Mouse (Mus musculus) liver, embryonic 16.5 days (tissue): ENCODE results near the gene Sema3a. TPM values are rescaled to one million over a fixed set of nuclear protein-coding genes. Genes with fewer than 3 reads are reported as not detected.
"Not testable (repeated sequence)": the region's sequence is repeated elsewhere in the genome, so short reads cannot be mapped to it uniquely, and the experiment has no call there.

Experiments
- ATAC-seq: fragments of 200-750 bp; cut with Nextera tagmentation; 2 replicates; pipeline ENCODE4 v1.8.0; 2017; ENCODE audit warnings: low read depth, mild to moderate bottlenecking, moderate number of reproducible peaks, moderate library complexity
- H3K27ac ChIP-seq: fragments of 300-500 bp; sonication (generic); 2 replicates; pipeline ENCODE4 v1.5.1; 2014; ENCODE audit warnings: mild to moderate bottlenecking, low read length
- H3K27me3 ChIP-seq: fragments of 300-500 bp; sonication (generic); 2 replicates; pipeline ENCODE4 v1.6.1; 2014; ENCODE audit warnings: low read depth, low read length, mixed read lengths; ENCODE audit not compliant: control insufficient read depth, insufficient read depth
- H3K36me3 ChIP-seq: fragments of 300-500 bp; sonication (generic); 2 replicates; pipeline ENCODE4 v1.6.1; 2014; ENCODE audit warnings: mild to moderate bottlenecking; ENCODE audit not compliant: control insufficient read depth, insufficient read depth
- H3K4me1 ChIP-seq: fragments of 300-500 bp; sonication (generic); 2 replicates; pipeline ENCODE4 v1.6.1; 2014; ENCODE audit warnings: low read depth, low read length, mixed read lengths; ENCODE audit not compliant: control insufficient read depth
- H3K4me2 ChIP-seq: fragments of 300-500 bp; sonication (generic); 2 replicates; pipeline ENCODE4 v1.6.1; 2014; ENCODE audit warnings: low read depth, low read length, mixed read lengths
- H3K4me3 ChIP-seq: fragments of 300-500 bp; sonication (generic); 2 replicates; pipeline ENCODE4 v1.5.1; 2014; ENCODE audit warnings: low read depth, mild to moderate bottlenecking, low read length
- H3K9ac ChIP-seq: fragments of 300-500 bp; sonication (generic); 2 replicates; pipeline ENCODE4 v1.6.1; 2014; ENCODE audit warnings: low read depth, low read length
- H3K9me3 ChIP-seq: fragments of 300-500 bp; sonication (generic); replicated peaks from 2 replicates; pipeline ENCODE4 v1.6.1; 2016; ENCODE audit warnings: low read length; ENCODE audit not compliant: control insufficient read depth
- WGBS: fragments of 180-500 bp; shearing (Covaris S2); extraction: QIAGEN DNeasy Blood & Tissue Kit; methylation state at CpG from one replicate; pipeline ENCODE4 v1.1.7; 2014; ENCODE audit not compliant: insufficient replicate concordance; 5-methylcytosine and 5-hydroxymethylcytosine counted together
- polyA plus RNA-seq: library from polyadenylated mRNA; unstranded; fragments of >200 nt; fragmentation: Nextera tagmentation; extraction: Ambion mirVana; gene quantifications from 2 replicates; pipeline ENCODE4 v1.2.1, GENCODE M21; 2015

The Sema3a gene
- polyA plus RNA-seq, 1 experiment from 2014 or later: 1.1 TPM

DNA sequence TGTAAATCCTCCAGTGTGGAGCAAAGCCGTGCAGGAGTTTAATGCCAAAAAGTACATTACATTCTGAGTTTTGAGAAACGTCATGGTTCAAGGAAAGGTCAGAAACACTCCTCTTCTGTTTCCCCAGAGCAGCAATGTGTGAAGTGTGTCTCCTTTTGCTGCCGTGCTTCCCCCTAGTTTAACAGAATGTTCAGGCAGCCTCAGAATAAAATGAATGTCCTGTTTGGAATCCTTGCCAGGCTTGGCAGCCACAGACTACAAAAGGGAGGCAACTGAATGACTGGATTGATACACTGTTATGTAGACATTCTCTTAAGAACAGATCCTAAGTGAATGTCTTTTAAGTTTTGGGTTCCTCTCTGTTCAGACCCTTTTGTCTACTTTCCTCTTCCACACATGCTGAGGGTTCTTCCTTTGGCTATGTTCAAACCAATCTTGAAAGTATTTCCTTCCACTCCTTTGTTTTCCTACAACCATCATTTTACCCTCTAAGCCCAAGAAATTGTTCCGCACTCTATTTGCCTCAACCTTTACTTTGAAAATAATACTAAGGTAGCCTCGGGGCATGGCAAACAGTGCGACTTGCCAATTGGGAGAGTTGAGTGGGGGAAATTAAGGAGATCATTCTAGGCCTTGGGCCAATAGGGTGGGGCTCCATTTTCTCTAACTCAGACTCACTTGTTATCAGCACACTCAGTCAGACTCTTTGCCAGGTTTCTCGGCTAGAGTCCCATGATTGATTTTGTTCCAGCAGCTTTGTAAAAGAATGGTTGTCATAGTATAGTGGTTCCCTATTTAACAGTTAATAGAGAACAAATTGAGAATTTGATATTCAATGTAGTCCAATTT is 345.1 kb downstream of the Sema3a start:
- Histone ChIP-seq H3K4me1 (no peaks in the 10 kb centered on the region), H3K36me3 (no peaks in the 10 kb centered on the region), H3K4me3 (no peak overlapping the region), H3K4me2 (no peak overlapping the region), H3K9me3 (no peaks in the 10 kb centered on the region), H3K27ac (no peak overlapping the region), H3K27me3 (no peaks in the 10 kb centered on the region), H3K9ac (no peak overlapping the region)
- WGBS: 66% methylated on average over 7 of the region's 7 CpGs
- no peak for ATAC-seq

GRCm38 (mm10) chr5:13477653-13478052 is 352.4 kb downstream of the Sema3a start:
- Histone ChIP-seq H3K27me3 (no peaks in the 10 kb centered on the region), H3K36me3 (no peaks in the 10 kb centered on the region), H3K4me1 (no peaks in the 10 kb centered on the region), H3K9me3 (no peaks in the 10 kb centered on the region), H3K27ac (no peak overlapping the region), H3K4me3 (no peak overlapping the region), H3K9ac (no peak overlapping the region), H3K4me2 (no peak overlapping the region)
- no peak for ATAC-seq
- 48% methylated on average over 1 of the region's 1 CpGs for WGBS

GRCm38 (mm10) chr5:13488671-13489070 is 363.5 kb downstream of the Sema3a start:
- no peaks in the 10 kb centered on the region for H3K9me3 ChIP-seq
- H3K4me2 ChIP-seq: no peak overlapping the region
- H3K27me3 ChIP-seq: no peaks in the 10 kb centered on the region
- H3K27ac ChIP-seq: no peak overlapping the region
- H3K4me1 ChIP-seq: no peaks in the 10 kb centered on the region
- H3K36me3 ChIP-seq: no peaks in the 10 kb centered on the region
- H3K4me3 ChIP-seq: no peak overlapping the region
- no peak for ATAC-seq
- WGBS: 43% methylated on average over 2 of the region's 2 CpGs
- no peak overlapping the region for H3K9ac ChIP-seq

GRCm38 (mm10) chr5:13495967-13496366 is 370.8 kb downstream of the Sema3a start:
- H3K4me1 ChIP-seq, H3K9ac ChIP-seq, H3K27ac ChIP-seq, H3K4me3 ChIP-seq, H3K9me3 ChIP-seq, H3K36me3 ChIP-seq, H3K4me2 ChIP-seq, H3K27me3 ChIP-seq, ATAC-seq: not testable (repeated sequence)
- WGBS: 69% methylated on average over 3 of the region's 3 CpGs

GRCm38 (mm10) chr5:13499835-13500234 is 374.6 kb downstream of the Sema3a start:
- H3K9me3 ChIP-seq: no peaks in the 10 kb centered on the region
- H3K4me1 ChIP-seq: no peaks in the 10 kb centered on the region
- H3K4me2 ChIP-seq: no peak overlapping the region
- no peak for ATAC-seq
- no peaks in the 10 kb centered on the region for H3K36me3 ChIP-seq
- WGBS: 48% methylated on average over 2 of the region's 2 CpGs
- H3K27me3 ChIP-seq: no peaks in the 10 kb centered on the region
- no peak overlapping the region for H3K4me3 ChIP-seq
- no peak overlapping the region for H3K27ac ChIP-seq
- H3K9ac ChIP-seq: no peak overlapping the region

DNA sequence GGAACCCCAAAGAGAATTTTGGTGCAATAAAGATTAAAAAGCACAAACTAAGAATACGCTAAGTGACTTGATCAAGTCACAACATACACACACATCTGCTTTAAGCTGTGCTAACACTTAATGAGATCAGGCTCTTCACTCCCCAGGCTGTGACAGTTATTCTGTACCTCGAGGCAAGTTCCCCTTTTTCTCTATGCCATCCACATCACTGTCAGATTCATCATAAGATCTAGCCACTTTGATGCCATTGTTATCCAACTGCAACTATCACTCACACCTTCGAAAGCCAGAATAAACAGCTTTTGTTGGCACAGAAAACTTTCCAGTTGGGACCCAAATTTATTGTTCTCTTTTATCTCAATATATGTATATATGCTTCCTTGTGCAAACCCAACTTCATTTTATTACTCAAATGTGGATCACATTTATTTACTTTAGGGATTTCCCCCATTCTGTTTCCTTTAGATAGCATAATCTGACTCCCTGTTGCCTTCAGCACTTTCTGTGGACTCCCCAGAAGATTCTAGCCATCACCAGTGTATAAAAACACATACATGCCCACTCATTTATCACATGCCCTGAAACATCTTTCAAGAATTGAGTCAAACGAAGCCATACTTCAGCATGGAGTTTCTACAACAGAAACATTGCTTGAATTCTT is 380.8 kb downstream of the Sema3a start:
- WGBS: 32% methylated on average over 4 of the region's 4 CpGs
- Histone ChIP-seq H3K27me3 (no peaks in the 10 kb centered on the region), H3K9me3 (no peaks in the 10 kb centered on the region), H3K4me3 (no peak overlapping the region), H3K36me3 (no peaks in the 10 kb centered on the region), H3K4me1 (no peaks in the 10 kb centered on the region), H3K9ac (no peak overlapping the region), H3K27ac (no peak overlapping the region), H3K4me2 (no peak overlapping the region)
- no peak for ATAC-seq

- Histone ChIP-seq H3K27me3 (no peaks in the 10 kb centered on the region), H3K4me2 (no peak overlapping the region), H3K4me1 (no peaks in the 10 kb centered on the region), H3K27ac (no peak overlapping the region), H3K9ac (no peak overlapping the region), H3K9me3 (no peaks in the 10 kb centered on the region), H3K36me3 (no peaks in the 10 kb centered on the region), H3K4me3 (no peak overlapping the region)
- WGBS: 56% methylated on average over 3 of the region's 3 CpGs
- no peak for ATAC-seq
These were observed 383.9 kb downstream of the Sema3a start for GRCm38 (mm10) chr5:13509163-13509562.

GRCm38 (mm10) chr5:13517018-13517417 is 391.8 kb downstream of the Sema3a start:
- H3K9me3 ChIP-seq: no peaks in the 10 kb centered on the region
- H3K4me2 ChIP-seq: no peak overlapping the region
- no peak overlapping the region for H3K27ac ChIP-seq
- no peaks in the 10 kb centered on the region for H3K36me3 ChIP-seq
- no peaks in the 10 kb centered on the region for H3K4me1 ChIP-seq
- H3K27me3 ChIP-seq: no peaks in the 10 kb centered on the region
- no peak overlapping the region for H3K9ac ChIP-seq
- no peak overlapping the region for H3K4me3 ChIP-seq
- no peak for ATAC-seq
- 69% methylated on average over 4 of the region's 4 CpGs for WGBS

- Histone ChIP-seq H3K4me3 (no peak overlapping the region), H3K27me3 (no peaks in the 10 kb centered on the region), H3K4me1 (no peaks in the 10 kb centered on the region), H3K9ac (no peak overlapping the region), H3K9me3 (no peaks in the 10 kb centered on the region), H3K36me3 (no peaks in the 10 kb centered on the region), H3K27ac (no peak overlapping the region), H3K4me2 (no peak overlapping the region)
- ATAC-seq: no peak
- whole genome bisulfite sequencing: 39% methylated on average over 3 of the region's 3 CpGs
These were observed 400.4 kb downstream of the Sema3a start for GRCm38 (mm10) chr5:13525597-13525996.
